Mouse (Mus musculus): Measurements from ENCODE around the gene Sugp2. TPM values are rescaled to one million over a fixed set of nuclear protein-coding genes. Genes with fewer than 3 reads are reported as not detected.

Sugp2 gene
- total RNA-seq, 4 experiments from 2014 or later = 102 to 121 (median 111) TPM

DNA sequence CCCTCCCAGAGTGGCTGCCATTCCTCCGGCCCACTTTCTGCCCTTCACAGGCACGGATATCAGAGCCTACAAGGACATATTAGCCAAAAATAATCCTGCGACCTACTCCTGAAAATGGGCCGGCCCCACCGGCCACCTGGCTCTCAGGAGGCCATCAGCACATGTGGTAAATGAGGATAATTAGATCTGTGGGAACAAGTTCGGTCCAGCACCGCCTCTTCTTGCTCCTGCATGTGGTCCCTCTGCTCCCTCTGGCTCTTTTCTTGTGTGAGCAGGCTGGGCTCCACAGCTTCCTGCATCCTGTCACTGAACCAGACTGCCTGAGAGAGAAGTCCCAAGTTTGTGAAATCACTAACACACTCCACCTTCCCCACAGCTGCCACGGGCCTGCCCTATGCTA lies 45.2 kb downstream of the Sugp2 start:
- DNase-seq (ENCODE audit: low spot score in 2 of 2) = no peak

DNA sequence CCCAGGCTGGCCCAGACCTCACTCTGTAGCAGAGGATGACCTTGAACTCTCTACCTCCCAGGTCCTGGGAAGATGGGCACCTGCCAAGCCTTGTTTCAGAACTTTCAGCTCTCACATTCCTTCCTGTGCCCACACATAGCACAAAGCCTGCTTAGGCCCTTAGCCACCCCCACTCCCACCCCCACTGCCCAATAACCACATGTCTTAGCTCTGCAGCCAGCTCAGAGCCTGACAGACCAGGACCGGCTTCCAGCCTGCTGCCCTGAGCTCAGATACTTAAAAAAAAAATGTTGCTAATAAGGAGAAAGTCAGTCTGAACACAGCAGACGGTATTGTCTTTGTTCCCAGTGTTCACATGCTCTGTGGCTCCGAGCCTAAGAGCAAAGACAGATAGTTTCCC lies 47.0 kb downstream of the Sugp2 start:
- DNase-seq (ENCODE audit: low spot score in 2 of 2) = no peak

DNA sequence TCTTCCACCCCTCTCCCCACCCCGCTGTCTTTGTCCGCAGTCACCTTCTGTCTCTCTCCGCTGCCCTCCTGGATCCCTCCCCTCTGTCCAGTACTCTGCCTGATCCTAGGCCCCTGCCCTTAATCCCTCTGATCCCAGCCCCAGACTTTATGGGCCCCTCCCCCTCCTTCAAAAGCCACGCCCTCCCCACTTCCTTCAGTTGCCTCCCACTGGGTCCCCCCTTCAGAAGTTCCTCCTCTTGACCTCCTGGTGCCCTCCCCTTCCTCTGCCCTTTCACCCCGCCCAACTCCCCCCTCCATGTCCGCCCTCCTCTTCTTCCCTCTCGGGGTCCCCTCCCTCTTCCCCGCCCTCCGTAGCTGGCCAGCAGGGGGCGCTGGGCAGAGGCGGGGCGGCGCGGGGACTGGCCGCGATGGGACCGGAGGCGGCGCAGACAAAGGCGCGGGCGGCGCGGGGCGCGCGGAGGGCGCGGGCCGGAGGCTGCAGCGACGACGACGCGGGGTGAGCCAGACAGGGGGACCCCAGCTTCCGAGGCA lies 48.6 kb downstream of the Sugp2 start, which contains the start of gene Homer3:
Homer3 (plus strand) TSS at position 225 of the 533 bp plus-strand sequence.
- peak; percentile 49 to 71 for DNase-seq (ENCODE audit: low spot score in 2 of 2)

DNA sequence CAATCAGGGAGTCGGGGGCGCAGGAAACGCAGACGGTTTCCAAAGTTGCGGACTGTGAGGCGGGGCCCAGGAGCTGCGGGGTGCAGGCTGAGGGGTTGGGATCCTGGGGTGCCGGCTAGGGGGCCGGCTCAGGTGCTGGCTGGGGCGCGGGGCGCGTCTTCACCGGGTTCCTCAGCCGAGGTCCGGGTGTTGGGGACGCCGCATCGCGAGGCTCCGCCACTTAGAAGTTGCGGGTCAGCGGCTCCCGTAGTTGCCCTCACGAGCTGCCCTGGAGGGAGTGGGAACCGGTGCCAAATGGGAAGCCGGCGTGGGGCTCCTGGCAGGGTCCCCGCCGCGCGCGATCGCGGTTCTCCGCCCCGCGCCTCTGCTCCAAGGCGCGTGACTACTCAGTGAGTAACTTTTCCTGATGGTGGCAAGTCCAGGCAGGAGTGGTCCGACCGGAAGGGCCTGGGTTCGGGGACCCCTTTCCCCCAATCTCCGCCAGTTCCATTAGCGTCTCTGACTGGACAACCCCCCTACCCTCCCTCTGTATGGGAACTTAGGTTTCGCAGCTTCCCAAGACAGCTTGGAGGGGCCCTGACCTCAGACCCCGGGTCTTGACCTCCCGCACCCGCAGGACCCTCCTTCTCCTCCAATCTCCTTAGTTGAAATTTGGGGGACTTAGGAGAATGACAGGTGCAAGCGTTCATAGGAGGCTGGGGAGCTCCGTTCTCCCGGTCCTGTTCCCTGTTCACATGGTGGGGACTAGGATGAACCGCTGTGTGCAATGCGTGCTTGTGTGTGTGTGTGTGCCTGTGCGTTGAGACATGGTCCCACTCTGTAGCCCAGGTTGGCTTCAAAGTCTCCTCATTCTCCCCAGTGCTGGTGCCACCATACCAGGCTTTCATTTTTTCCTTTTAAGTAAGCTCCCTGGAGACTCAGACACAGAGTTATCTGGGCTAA lies 49.4 kb downstream of the Sugp2 start:
- no peak for DNase-seq (ENCODE audit: low spot score in 2 of 2)

DNA sequence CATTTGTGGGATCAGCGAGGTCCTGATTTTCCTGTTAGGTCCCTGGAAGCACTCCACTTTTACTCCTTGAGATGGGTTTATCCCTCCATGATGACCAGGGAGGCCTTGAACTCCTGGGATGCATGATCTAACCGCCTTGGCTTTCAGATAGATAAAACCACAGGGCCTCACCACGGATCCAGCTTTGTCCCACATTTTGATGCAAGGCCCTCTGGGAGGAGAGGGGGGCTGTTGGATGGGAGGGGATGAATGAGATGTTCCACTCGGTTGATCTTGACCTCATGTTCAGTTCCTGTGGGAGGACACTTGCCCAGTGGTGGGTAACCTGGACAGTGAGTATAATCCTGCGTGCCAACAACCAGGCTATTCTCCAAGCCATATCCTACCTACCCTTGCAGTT lies 50.4 kb downstream of the Sugp2 start:
- DNase-seq (ENCODE audit: low spot score in 2 of 2) = no peak

DNA sequence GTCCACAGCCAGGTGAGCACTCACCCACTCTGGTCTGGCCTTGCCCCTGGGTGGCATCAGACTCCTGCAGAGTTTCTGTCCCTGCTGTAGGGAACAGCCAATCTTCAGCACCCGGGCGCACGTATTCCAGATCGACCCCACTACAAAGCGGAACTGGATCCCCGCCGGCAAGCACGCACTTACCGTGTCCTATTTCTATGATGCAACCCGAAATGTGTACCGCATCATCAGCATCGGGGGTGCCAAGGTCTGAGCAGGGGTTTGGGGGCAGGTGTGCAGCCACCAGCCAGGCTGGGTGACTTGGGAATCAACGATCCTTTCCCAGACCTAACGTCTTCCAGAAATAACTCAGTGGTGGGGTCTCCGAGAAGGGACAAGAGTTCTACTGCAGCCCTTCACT lies 51.3 kb downstream of the Sugp2 start:
- no peak for DNase-seq (ENCODE audit: low spot score in 2 of 2)

DNA sequence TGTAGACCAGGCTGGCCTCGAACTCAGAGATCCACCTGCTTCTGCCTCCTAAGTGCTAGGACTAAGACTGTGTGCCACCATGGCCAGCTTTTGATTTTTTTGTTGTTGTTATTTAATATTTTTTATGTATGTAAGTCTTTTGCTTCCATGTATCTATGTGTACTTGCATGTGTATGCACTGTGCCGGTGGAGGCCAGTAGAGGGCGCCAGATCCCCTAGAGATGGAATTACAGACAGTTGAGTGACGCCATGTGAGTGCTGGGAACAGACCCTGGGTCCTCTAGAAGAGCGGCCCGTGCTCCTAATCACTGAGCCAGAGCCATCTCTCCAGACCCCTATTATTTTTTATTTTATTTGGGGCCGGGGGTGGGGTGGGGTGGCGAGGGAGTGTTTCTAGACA lies 52.7 kb downstream of the Sugp2 start:
- no peak for DNase-seq (ENCODE audit: low spot score in 2 of 2)

DNA sequence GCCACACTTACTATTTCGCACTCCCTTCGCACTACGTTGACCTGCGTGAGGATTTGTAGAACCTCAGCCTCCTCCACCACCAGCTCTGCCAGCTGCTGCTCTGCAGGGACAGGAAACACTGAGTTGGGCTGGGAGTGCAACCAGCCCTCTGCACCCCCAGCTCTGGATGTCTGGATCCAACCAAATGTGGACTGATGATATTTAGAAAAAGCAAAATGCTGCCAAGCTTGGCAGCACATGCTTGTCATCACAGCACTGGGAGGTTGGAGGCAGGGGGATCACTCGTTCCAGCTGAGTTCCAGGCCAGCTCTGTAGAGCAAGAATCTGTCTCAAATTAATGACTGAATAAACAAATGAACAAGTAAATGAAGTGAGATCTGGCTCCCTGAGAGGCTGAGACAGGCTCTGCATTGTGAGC lies 60.0 kb downstream of the Sugp2 start:
- DNase-seq (ENCODE audit: low spot score in 2 of 2) = no peak

DNA sequence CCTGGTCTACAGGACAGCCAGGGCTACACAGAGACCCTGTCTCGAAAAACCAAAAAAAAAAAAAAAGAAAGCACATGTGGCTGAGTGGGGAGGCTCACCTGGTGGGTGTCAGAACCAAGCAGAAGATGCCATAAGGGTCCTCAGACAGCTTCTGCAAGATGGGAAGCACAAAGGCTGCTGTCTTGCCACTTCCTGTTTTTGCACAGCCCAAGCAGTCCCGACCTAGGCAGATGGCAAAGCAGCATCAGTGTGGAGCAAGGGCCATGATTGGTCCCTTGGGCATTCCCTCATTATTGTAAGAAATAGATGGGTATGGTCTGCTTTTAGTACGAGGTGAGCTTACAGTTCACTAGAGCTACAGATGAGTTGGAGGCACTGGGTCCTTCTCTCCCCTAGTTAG lies 66.9 kb downstream of the Sugp2 start:
- DNase-seq (ENCODE audit: low spot score in 2 of 2) = no peak

DNA sequence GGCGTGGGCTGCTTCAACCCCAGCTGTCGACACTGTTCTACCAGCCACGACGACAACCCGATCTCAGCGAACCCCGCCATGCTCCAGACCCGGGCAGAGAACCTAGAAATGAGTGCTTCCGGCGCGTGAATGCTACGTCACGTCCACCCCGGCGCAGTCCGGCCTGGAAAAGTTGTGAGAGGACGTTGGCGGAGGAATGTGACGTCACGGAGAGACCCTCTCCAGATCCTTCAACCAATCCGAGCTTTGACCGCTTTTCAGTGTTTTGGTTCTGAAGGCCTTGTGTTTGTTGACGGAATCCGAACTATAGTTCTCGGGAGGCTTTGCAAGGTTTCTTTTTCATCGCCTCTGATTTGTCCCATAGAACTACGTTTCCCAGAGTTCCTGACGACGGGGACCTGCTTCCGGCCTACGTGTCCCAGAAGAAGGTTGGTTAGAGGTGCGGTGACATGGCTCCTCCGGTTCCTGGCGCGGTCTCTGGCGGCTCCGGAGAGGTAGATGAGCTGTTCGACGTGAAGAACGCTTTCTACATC lies 68.4 kb downstream of the Sugp2 start, which contains the start of the genes Ddx49 and Cope:
Ddx49 (minus strand) TSS at position 132 of the 533 bp plus-strand sequence.
Cope (plus strand) TSS at position 161 of the 533 bp plus-strand sequence.
- DNase-seq (ENCODE audit: low spot score in 2 of 2) = peak; percentile 92 to 96

DNA sequence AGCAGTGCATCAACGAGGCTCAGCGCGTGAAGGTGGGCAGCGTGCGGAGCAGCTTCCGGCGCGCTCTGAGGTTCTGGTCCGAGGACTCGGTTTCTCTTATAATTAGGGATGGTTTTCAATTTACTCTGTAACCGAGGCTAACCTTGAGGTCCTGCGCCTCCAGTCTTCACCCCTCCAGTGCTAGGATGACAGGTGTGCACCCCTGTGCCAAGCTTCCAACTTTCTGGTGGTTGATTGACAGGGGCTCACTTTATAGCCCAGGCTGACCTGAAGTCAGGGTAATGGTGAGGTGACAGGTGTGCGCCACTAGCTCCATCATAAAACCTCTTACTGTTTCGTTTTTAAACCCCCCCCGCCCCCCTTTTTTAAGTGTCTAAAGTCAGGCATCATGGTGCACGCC lies 68.9 kb downstream of the Sugp2 start:
- DNase-seq (ENCODE audit: low spot score in 2 of 2) = no peak

DNA sequence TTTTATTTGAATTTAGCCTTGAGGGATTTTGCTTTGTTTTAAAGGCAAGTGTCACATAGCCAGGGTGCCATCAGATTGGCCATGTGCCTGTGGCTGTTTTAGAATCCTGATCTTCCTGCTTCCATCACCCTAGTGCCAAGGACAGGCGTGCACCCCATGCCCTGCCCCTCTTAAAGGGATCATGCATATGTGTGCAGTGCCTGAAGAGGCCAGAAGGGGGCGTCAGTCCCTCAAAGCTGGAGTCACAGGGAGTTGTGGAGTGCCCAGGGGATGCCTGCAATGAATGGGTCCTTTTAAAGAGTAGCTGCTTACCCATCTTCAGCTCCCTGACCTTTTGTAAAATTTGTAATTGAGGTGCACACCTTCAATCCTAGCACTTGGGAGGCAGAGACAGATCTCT lies 75.3 kb downstream of the Sugp2 start:
- DNase-seq (ENCODE audit: low spot score in 2 of 2) = no peak

DNA sequence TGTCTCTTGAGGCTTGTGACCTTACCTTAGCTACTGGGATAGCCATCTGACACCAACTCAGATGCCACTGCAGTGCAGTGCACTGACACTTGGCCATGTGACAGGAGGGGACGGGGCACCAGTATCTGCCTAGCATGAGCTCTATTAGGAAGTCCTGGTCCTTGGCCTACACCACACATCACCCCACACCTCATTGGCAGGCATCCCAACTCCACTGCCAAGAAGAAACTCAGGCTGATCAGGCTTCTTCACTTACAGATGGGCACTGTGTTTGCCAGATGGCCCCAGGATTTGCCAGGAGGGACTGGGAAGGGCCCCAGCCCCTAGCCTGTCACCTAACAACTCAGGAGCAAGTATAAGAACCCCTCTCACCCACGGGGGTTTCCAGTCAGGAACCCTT lies 79.4 kb downstream of the Sugp2 start:
- DNase-seq (ENCODE audit: low spot score in 2 of 2) = no peak

DNA sequence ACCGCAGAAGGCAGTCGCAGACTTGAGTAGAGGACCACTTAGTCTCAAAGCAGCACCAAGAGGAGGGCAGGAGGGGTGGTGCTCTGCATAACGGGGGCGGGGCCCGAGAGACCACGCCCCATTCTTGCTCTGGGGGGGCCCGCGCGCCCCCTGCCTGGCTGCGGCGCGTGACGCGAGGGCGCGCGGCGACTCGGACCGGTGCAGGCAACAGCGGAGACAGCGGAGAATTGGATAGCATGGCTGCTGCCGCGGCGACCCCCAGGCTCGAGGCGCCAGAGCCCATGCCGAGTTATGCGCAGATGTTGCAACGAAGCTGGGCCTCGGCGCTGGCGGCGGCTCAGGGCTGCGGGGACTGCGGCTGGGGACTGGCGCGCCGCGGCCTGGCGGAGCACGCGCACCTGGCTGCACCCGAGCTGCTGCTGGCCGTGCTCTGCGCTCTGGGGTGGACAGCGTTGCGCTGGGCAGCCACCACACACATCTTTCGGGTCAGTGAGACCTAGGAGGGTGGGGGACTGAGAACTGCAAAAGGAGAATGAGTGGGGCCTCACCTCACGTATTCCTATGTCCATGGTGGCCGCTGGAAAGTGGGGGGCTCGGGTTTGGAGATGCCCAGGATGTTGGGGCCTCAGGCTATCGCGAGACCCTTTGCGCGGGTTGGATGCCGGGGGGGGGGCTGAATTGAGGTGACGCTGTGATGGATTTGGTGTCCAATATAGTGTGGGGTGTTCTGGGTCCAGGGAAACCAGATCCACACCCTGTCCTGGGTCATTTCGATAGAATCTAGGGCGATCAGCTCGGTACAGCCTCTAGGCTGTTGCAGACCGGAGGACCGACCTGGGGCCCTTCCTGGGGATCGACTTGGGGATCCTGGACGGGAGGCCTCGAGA lies 81.8 kb downstream of the Sugp2 start, which contains the start of gene Cers1:
Cers1 (plus strand) TSS at position 152 of the 887 bp plus-strand sequence.
- peak; percentile 67 to 80 for DNase-seq (ENCODE audit: low spot score in 2 of 2)

DNA sequence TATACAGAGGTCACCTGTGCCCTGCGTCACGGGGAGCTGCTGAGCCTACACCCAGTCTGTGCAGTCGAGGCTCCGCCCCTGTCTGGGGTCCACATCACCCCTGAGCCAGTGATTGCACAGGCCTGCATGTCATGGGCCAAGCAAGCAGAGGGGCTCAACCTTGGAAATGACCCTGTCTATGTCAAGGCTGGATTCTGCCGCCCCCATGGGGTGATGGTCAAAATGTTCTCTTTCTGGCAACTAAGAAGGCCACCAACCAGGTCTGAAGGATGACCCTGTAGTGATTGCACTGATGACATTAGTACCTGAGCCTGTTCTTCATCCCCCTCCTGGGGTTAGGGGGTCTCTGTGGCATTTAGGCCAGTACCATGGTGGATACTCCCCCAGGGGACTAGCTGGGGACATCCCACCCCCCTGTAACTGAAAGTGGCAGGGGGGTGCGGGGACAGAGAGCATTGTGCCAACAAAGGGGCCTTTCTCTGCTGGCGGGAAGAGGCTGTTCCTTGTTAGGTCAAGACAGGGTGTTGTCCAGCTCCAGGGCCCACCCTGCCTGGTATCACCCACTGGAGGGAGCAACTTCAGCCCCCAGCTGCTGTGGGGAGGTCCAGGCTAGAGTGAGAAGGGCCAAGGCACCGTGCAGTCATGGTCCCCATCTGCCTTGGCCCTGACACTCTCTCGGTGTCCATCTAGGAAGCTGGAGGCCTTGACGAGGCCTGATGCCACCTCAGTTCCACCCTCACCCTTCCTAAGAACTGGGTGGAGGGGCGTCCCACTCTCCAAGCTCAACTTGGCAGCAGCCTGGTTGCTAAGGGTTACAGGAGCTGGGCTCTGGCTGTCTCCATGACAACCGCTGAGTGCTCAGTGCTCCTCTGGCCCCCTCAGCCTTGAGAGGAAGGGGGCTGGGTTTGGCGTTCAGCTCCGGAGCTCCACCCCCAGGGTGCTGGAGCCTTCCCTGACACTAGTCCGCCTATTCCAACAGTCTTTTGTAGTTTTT lies 82.8 kb downstream of the Sugp2 start:
- peak; percentile 48 to 95 for DNase-seq (ENCODE audit: low spot score in 2 of 2)

DNA sequence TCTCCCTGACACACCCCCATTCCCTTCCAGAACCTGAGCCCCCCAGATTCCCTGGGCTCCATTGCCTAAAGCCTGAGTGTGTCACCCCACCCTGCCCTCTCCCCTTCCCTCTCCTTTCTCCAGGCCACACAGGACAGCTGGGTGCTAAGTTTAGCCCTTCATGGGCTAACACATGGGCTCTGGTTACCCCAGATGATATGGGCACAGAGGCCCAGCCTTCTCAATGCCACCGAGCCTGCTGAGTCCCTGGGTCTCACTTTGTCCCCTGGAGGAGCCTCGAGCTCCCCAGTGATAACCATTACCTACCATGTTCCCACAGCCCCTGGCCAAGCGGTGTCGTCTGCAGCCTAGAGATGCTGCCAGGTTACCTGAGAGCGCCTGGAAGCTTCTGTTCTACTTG lies 83.8 kb downstream of the Sugp2 start:
- no peak for DNase-seq (ENCODE audit: low spot score in 2 of 2)

DNA sequence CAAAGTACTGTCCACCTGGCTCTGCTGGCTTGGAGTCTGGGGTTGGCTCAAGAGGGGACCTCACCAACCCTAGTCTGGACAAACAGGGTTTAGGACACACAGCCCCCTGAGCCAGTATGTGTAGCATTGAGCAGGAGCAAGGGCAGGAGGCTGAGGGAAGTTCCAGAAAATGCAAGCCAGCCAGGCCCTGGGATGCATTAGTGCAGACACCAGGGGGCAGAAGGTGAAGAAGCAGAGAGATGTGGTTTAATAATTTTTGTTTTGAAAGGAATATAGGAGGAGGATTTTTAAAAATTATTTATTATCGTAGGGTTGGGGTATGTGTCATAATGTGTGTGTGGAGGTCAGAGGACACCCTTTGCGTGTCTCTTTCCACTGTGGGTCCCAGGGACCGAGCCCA lies 89.7 kb downstream of the Sugp2 start:
- no peak for DNase-seq (ENCODE audit: low spot score in 2 of 2)

DNA sequence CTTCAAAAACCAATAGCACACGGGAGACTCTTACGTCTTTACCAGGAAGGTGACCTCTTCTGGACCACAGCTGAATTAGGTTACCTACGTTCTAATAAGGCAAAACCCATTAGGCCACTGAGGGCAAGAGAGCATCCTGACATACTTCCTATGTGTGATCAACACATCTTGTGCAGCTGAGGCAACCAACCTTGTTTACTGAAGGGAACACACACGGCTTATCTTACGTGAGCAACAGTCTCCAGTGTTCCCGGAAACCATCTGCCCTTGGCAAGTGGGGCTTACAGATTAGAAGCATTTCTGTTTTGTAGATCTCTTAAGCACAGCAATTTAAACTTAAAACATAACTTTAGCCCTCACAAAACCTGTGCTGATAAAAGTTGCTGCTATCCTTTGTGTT lies 93.5 kb downstream of the Sugp2 start:
- DNase-seq (ENCODE audit: low spot score in 2 of 2) = no peak

DNA sequence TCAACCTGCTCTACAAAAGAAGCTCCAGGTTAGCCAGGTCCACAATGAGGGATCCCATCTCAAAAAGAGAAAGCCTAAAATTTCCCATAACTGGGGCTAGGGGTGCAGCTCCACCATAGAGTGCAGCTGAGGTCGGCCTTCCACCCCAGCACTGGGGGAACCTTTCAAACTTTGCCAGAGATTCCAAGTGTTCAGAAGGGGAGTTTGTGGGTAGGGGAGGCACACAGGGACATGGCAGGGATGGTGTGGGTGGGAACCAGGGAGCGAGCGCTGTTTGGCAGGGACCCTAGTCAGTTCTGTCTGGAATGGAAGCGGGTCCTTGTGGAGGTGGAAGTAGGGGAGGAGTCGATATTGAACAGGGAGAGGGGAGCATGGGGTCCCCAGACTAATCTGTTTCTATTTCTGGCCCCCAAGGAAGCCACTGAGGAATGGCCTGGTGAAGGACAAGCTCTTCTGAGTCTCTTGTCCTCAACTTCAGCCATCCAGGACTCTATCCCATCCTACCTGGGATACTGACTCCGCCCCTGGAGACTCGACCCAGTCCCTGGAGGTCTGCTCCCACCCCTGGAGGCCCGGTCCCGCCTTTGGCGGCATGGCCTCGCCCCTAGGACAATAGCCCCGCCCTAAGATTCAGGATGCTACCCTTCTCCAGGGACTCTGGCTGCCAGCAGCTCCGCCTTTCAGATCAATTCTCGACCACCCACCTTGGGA lies 95.3 kb downstream of the Sugp2 start, which contains the start of gene Gdf1:
Gdf1 (plus strand) TSS at position 694 of the 711 bp plus-strand sequence.
- DNase-seq (ENCODE audit: low spot score in 2 of 2) = no peak

Measured in left cerebral cortex, adult 8-10 months (tissue).